Mouse (Mus musculus): ENCODE results near the gene Vwa7. TPM values are rescaled to one million over a fixed set of nuclear protein-coding genes. Genes with fewer than 3 reads are reported as not detected.

Vwa7 gene
- total and polyA plus RNA-seq, 2 experiments from 2014 or later: 0.08 to 0.14 TPM

DNA sequence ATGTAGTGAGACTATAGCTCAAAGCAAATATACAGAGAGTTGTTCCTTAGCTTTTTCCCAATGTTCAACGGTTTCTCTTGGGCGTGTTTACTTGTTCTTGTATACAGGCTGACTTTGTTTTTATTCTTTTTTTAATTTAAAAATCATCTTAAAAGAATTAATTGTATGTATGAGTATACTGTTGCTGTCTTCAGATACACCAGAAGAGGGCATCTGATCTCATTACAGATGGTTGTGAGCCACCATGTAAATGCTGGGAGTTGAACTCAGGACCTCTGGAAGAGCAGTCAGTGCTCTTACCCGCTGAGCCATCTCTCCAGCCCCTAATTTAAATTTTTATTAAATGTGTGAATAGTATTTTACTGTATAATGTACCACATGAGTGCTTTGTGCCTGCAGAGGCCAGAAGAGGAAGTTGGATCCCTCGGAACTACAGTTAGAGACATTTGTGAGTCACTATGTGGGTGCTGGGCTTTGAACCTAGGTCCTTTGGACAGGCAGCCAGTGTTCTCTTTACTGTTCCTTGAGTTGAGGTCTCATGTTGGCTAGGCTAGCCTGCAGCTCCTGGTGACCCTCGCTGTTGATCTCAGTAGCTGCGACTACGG lies 8.9 kb upstream of the Vwa7 start:
- H3K9me3 ChIP-seq (ENCODE audit: low read length): no peaks in the 10 kb centered on the region
- peak; percentile 37; the same call in 1 of the 2 replicates for TF ChIP-seq CTCF (IDR thresholded peaks at IDR 0.05; ENCODE audit: low read depth)
- H3K27ac ChIP-seq (ENCODE audit: low read depth, low read length): no peak overlapping the region
- no peak for DNase-seq
- H3K9ac ChIP-seq: no peak overlapping the region
- H3K4me3 ChIP-seq (ENCODE audit: low read depth, low read length): no peak overlapping the region
- H3K4me1 ChIP-seq (ENCODE audit: insufficient read depth): peaks cover 7% of the 10 kb centered on the region
- WGBS: 96% methylated on average over 7 of the region's 7 CpGs
- peaks cover 67% of the 10 kb centered on the region for H3K36me3 ChIP-seq (ENCODE audit: insufficient read depth)
- no peak for ATAC-seq
- no peak overlapping the region for H3K4me2 ChIP-seq (ENCODE audit: low read depth)
- H3K27me3 ChIP-seq (ENCODE audit: insufficient read depth, low read length): no peaks in the 10 kb centered on the region

DNA sequence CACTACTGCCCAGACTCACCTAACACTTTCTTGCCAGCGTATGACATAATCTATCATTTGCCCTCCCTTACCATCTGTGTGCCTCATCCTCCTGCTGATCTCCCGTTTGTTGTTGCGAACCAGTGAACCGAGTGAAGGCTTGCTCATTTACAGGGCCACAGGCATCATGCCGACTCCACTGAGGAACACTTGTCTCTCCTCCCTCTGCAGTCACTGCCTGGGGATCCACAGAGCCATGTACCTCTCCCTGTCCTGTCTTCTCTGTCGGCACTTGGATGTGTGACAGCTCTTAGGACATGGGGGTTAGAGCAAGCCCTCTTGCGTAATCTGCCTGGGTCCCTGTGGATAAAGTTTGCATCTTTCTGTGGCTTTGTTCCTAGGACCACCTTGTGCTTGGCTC lies 6.8 kb upstream of the Vwa7 start:
- H3K4me2 ChIP-seq (ENCODE audit: low read depth): no peak overlapping the region
- 86% methylated on average over 7 of the region's 7 CpGs for WGBS
- H3K9me3 ChIP-seq (ENCODE audit: low read length): no peaks in the 10 kb centered on the region
- no peak overlapping the region for H3K9ac ChIP-seq
- H3K27me3 ChIP-seq (ENCODE audit: insufficient read depth, low read length): no peaks in the 10 kb centered on the region
- H3K27ac ChIP-seq (ENCODE audit: low read depth, low read length): no peak overlapping the region
- no peaks in the 10 kb centered on the region for H3K4me1 ChIP-seq (ENCODE audit: insufficient read depth)
- no peak for TF ChIP-seq CTCF (IDR thresholded peaks at IDR 0.05; ENCODE audit: low read depth)
- H3K36me3 ChIP-seq (ENCODE audit: insufficient read depth): peaks cover 81% of the 10 kb centered on the region
- H3K4me3 ChIP-seq (ENCODE audit: low read depth, low read length): no peak overlapping the region
- no peak for DNase-seq
- ATAC-seq: no peak

DNA sequence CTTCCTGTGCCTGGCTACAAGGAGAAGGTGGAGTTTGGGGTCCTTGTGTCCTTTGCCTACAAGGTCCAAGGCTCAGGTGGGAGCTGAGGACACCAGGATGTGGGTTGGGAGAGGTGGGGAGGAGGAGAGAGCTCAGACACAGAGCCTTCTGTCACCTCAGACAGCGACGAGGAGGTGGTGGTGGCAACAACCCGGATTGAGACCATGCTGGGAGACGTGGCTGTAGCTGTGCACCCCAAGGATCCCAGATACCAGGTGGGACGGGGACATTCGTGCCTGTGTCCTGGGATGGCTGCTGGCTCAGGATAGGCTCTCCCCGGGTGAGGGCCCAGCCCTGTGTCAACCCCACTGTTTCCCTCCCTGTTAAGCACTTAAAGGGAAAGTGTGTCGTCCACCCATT lies 4.9 kb upstream of the Vwa7 start:
- Histone ChIP-seq H3K9ac (no peak overlapping the region), H3K9me3 (ENCODE audit: low read length) (no peaks in the 10 kb centered on the region), H3K4me3 (ENCODE audit: low read depth, low read length) (no peak overlapping the region), H3K4me1 (ENCODE audit: insufficient read depth) (no peaks in the 10 kb centered on the region), H3K27me3 (ENCODE audit: insufficient read depth, low read length) (no peaks in the 10 kb centered on the region), H3K36me3 (ENCODE audit: insufficient read depth) (peaks cover 85% of the 10 kb centered on the region), H3K27ac (ENCODE audit: low read depth, low read length) (no peak overlapping the region), H3K4me2 (ENCODE audit: low read depth) (no peak overlapping the region)
- no peak for DNase-seq
- ATAC-seq: no peak
- 93% methylated on average over 8 of the region's 8 CpGs for WGBS
- no peak for TF ChIP-seq CTCF (IDR thresholded peaks at IDR 0.05; ENCODE audit: low read depth)

DNA sequence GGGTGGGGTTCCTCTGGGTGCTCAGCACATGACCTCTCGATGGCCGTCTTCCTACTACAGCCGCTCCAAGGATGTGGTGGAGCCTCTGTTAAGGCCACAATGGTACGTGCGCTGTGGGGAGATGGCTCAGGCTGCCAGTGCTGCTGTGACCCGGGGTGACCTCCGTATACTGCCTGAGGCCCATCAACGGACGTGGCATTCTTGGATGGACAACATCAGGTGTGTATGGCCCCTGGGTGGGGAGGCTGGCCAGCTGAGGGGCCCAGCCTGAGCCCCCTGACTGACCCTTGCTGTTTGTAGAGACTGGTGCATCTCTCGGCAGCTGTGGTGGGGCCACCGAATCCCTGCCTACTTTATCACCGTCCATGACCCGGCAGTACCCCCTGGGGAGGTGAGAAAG lies 3.9 kb upstream of the Vwa7 start:
- Histone ChIP-seq H3K9ac (no peak overlapping the region), H3K4me3 (ENCODE audit: low read depth, low read length) (no peak overlapping the region), H3K4me1 (ENCODE audit: insufficient read depth) (no peaks in the 10 kb centered on the region), H3K9me3 (ENCODE audit: low read length) (no peaks in the 10 kb centered on the region), H3K36me3 (ENCODE audit: insufficient read depth) (peaks cover 84% of the 10 kb centered on the region), H3K27ac (ENCODE audit: low read depth, low read length) (no peak overlapping the region), H3K27me3 (ENCODE audit: insufficient read depth, low read length) (no peaks in the 10 kb centered on the region), H3K4me2 (ENCODE audit: low read depth) (no peak overlapping the region)
- WGBS: 91% methylated on average over 13 of the region's 13 CpGs
- DNase-seq (no peak), ATAC-seq (no peak)
- no peak for TF ChIP-seq CTCF (IDR thresholded peaks at IDR 0.05; ENCODE audit: low read depth)

DNA sequence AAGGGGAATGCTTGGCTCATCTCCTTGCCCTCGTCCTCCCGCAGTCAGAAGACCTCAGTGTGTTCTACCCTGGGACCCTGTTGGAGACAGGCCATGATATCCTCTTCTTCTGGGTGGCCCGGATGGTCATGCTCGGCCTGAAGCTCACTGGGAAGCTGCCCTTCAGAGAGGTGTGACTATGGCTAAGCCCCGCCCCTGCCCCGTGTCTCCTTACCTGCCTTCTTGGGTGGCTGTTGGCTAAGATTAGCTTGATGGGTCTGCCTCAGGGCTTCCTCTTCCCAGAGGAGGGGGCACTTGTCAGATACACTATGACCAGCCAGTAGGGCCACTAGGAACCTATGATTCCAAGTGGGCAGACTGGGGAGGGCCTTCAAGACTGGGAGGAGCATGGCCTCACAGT lies 3.2 kb upstream of the Vwa7 start:
- Histone ChIP-seq H3K9ac (no peak overlapping the region), H3K4me1 (ENCODE audit: insufficient read depth) (no peaks in the 10 kb centered on the region), H3K9me3 (ENCODE audit: low read length) (no peaks in the 10 kb centered on the region), H3K4me2 (ENCODE audit: low read depth) (no peak overlapping the region), H3K27me3 (ENCODE audit: insufficient read depth, low read length) (no peaks in the 10 kb centered on the region), H3K27ac (ENCODE audit: low read depth, low read length) (no peak overlapping the region), H3K4me3 (ENCODE audit: low read depth, low read length) (no peak overlapping the region), H3K36me3 (ENCODE audit: insufficient read depth) (peaks cover 78% of the 10 kb centered on the region)
- 92% methylated on average over 6 of the region's 6 CpGs for WGBS
- ATAC-seq (no peak), DNase-seq (no peak)
- no peak for TF ChIP-seq CTCF (IDR thresholded peaks at IDR 0.05; ENCODE audit: low read depth)

DNA sequence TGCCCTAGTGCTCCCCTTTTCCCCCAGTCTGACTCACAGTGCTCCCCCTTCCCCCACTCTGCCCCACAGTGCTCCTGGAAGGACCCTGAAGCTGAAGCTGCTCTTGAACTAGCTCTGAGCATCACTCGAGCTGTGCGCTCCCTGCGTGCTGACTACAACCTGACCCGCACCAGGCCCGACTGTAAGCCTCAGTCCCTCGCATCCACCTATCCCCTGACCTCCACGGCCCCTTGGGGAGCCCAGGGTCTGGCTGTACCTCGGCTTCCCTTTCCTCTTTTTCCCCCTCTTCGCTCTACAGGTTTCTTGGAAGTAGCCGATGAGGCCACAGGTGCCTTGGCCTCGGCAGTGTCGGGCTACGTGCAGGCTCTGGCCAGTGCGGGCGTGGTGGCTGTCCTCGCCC lies 1.1 kb upstream of the Vwa7 start:
- DNase-seq (no peak), ATAC-seq (no peak)
- H3K27me3 ChIP-seq (ENCODE audit: insufficient read depth, low read length): no peaks in the 10 kb centered on the region
- H3K4me2 ChIP-seq (ENCODE audit: low read depth): no peak overlapping the region
- H3K4me3 ChIP-seq (ENCODE audit: low read depth, low read length): no peak overlapping the region
- H3K9me3 ChIP-seq (ENCODE audit: low read length): no peaks in the 10 kb centered on the region
- H3K4me1 ChIP-seq (ENCODE audit: insufficient read depth): no peaks in the 10 kb centered on the region
- WGBS: 93% methylated on average over 16 of the region's 16 CpGs
- peaks cover 63% of the 10 kb centered on the region for H3K36me3 ChIP-seq (ENCODE audit: insufficient read depth)
- no peak for TF ChIP-seq CTCF (IDR thresholded peaks at IDR 0.05; ENCODE audit: low read depth)
- H3K27ac ChIP-seq (ENCODE audit: low read depth, low read length): no peak overlapping the region
- H3K9ac ChIP-seq: no peak overlapping the region

DNA sequence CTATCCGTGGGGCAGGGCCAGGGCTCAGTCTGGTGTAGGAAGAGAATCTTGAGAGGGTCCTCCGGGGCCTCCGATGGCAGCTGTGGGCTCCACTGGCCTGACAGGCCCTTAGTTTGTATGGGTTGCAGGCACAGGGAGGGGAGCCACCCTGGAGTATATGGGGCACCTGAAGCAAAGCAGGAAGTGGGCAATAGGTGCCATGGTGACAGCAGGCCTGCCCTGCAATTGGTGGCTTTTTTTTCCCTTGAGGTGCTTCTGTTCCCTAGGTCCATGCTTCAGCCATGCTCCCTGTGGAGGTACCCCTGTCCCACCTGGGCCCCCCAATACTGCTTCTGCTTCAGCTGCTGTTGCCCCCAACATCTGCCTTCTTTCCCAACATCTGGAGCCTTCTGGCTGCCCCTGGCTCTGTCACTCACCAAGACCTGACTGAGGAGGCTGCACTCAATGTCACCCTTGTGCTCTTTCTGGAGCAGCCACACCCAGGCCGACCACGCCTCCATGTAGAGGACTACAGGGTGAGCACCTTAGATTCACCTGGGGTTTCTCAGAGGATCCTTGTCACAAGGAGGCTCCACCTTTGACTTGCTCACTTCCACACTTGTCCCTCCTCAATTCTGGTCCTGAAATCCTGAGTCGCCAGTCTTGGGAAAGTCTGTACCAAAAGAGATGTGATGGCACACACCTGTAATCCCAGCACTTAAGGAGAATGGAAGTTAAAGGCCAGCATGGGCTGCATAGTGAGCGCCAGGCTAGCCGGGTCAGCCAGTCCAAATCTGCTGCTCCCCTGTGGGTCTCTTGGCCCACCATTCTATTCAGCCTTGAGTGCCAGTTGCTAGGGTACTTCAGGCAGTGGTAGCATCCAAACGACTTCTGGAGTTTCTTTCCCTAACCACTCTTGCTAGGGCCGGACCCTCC lies 669 bp downstream of the Vwa7 start:
- no peaks in the 10 kb centered on the region; the same call in 1 of the 2 replicates for H3K27me3 ChIP-seq (ENCODE audit: insufficient read depth, low read length)
- H3K4me1 ChIP-seq (ENCODE audit: insufficient read depth): peaks cover 4% of the 10 kb centered on the region; the same call in 1 of the 2 replicates
- peaks cover 45% of the 10 kb centered on the region for H3K36me3 ChIP-seq (ENCODE audit: insufficient read depth)
- no peak overlapping the region for H3K27ac ChIP-seq (ENCODE audit: low read depth, low read length)
- TF ChIP-seq CTCF (IDR thresholded peaks at IDR 0.05; ENCODE audit: low read depth): no peak
- ATAC-seq: no peak
- whole genome bisulfite sequencing: 78% methylated on average over 10 of the region's 10 CpGs
- H3K9me3 ChIP-seq (ENCODE audit: low read length): no peaks in the 10 kb centered on the region
- no peak overlapping the region for H3K4me2 ChIP-seq (ENCODE audit: low read depth)
- no peak overlapping the region for H3K9ac ChIP-seq
- no peak overlapping the region for H3K4me3 ChIP-seq (ENCODE audit: low read depth, low read length)
- DNase-seq: no peak

All from forebrain, postnatal 0 days (tissue).